In the genomic region with DNA sequence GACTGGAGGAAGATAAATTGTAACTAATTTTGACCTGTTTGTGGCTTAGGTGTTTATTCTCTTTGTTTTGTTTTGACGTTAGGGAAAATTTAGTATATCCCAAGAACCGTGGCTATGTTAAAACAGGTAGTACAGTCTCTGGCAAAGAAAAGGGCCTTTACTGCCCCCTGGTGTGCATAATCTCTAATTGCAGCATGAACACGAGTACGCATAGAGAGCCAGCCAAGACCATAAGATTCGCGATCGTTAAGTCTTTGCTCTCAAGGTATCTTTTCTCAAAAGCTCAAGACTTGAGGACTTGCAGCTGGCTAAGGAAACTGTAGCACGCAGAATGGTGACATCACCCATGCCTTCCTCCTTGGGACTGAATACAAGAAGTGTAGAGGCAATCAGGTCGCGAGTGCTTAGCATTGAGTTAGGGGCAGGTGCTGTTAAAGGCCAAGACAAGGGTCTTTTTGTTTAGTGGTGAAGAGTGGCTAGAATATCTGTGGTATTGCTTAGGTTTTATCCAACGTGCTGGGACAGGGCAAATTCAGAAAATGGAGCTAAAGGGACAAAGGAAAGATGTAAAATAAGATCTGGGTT, we compare ENCODE assay signal across 8 mouse cellular contexts. TPM values are rescaled to one million over a fixed set of nuclear protein-coding genes. Genes with fewer than 3 reads are reported as not detected.
A peak's percentile ranks its signal among the peaks of the same experiment; 100 is the strongest.
DNase-seq lines count a peak whose midpoint lies in the region; ATAC-seq and TF ChIP-seq lines count a peak whose summit lies in the region.

No protein-coding gene starts in this region.

- DNase-seq in 3T3-L1 (ENCODE audit: low read depth, low spot score): peak; percentile 83
- DNase-seq in adipocyte (ENCODE audit: low spot score): peak; percentile 78
- peak; percentile 83 for DNase-seq in embryo, embryonic 10.5 days (ENCODE audit: low spot score)
- DNase-seq in heart, adult 8-10 months (ENCODE audit: low spot score): peak; percentile 49
- DNase-seq in kidney, adult 18-20 months: peak; percentile 72
- peak; percentile 75 to 87 for DNase-seq in left cerebral cortex, postnatal 25 days (ENCODE audit: low spot score in 2 of 2)
- peak; percentile 94 for DNase-seq in midbrain, embryonic 11.5 days (ENCODE audit: low spot score, missing footprints)
- peak; percentile 28 to 53 for DNase-seq in spleen, adult 2 months (ENCODE audit: low read depth in 1 of 2, low spot score in 2 of 2)

- peak; percentile 21; the same call in 1 of the 2 replicates for TF ChIP-seq CTCF in spleen, adult 2 months (IDR thresholded peaks at IDR 0.05; ENCODE audit: extremely low read depth, insufficient read depth, insufficient read length, insufficient replicate concordance)

- no peaks in the 10 kb centered on the region for H3K9me3 ChIP-seq in midbrain, embryonic 11.5 days (ENCODE audit: control insufficient read depth, low read length)

- no peak for TF ChIP-seq POLR2A in spleen, adult 2 months (IDR thresholded peaks at IDR 0.05; ENCODE audit: low read depth, low read length)

- no peak overlapping the region for H3K9ac ChIP-seq in midbrain, embryonic 11.5 days (ENCODE audit: low read length)

- H3K4me3 ChIP-seq in midbrain, embryonic 11.5 days (ENCODE audit: low read depth, low read length): no peak overlapping the region
- no peak overlapping the region for H3K4me3 ChIP-seq in spleen, adult 2 months (ENCODE audit: extremely low read depth, insufficient read depth, insufficient read length)

- H3K4me2 ChIP-seq in midbrain, embryonic 11.5 days: no peak overlapping the region

- H3K27ac ChIP-seq in midbrain, embryonic 11.5 days (ENCODE audit: low read depth, low read length): no peak overlapping the region
- H3K27ac ChIP-seq in spleen, adult 2 months (ENCODE audit: insufficient read depth, low read length): no peak overlapping the region

- WGBS in midbrain, embryonic 11.5 days: 34% methylated on average over 11 of the region's 11 CpGs
- 23% methylated on average over 11 of the region's 11 CpGs for WGBS in spleen, adult 2 months

- no peaks in the 10 kb centered on the region for H3K4me1 ChIP-seq in midbrain, embryonic 11.5 days (ENCODE audit: control insufficient read depth, insufficient read depth, low read length)
- no peaks in the 10 kb centered on the region for H3K4me1 ChIP-seq in spleen, adult 2 months (ENCODE audit: control insufficient read depth, insufficient read depth, insufficient read length)

- intact Hi-C loops in left cerebral cortex, postnatal 25 days (cut with DNase I): loop anchor here (2.0 to 5.0 kb wide), 4 partner anchors 40 to 90 kb away; no protein-coding TSS in a partner anchor

- ATAC-seq in midbrain, embryonic 11.5 days (ENCODE audit: low FRiP score): peak; percentile 64; the same call in 1 of the 2 replicates

- H3K36me3 ChIP-seq in midbrain, embryonic 11.5 days (ENCODE audit: control insufficient read depth, insufficient read depth, low read length): no peaks in the 10 kb centered on the region
- no peaks in the 10 kb centered on the region for H3K36me3 ChIP-seq in spleen, adult 2 months (ENCODE audit: control insufficient read depth, insufficient read depth, low read length)

- H3K27me3 ChIP-seq in midbrain, embryonic 11.5 days (ENCODE audit: control insufficient read depth, insufficient read depth, low read length): no peaks in the 10 kb centered on the region
- no peaks in the 10 kb centered on the region for H3K27me3 ChIP-seq in spleen, adult 2 months (ENCODE audit: control insufficient read depth, insufficient read depth, low read length)

RNA-seq across cellular contexts. Expression of a gene that starts 35.8 kb away (rescaled TPM):
- total RNA-seq in heart, adult 8-10 months (2022): 100 to 1,000 TPM; 324 to 390 (median 370) TPM
- total RNA-seq in left cerebral cortex, postnatal 25 days (2021): 100 to 1,000 TPM; 321 to 335 TPM
- polyA plus RNA-seq in midbrain, embryonic 11.5 days (2014; fragmentation: Nextera tagmentation; extraction: Ambion mirVana): 389 and 403 TPM in 2 replicates
- polyA plus RNA-seq in spleen, adult 2 months (2012; rRNA removed): 28.4 and 29.0 TPM in 2 replicates

Comparison
In these comparisons a context has a peak if more than half of its experiments do, and no peak if none do; other contexts are left out.
1. DNase-seq: peak in every context shown above with its lines; median percentile 94 in midbrain, embryonic 11.5 days; 83 in 3T3-L1; 83 in embryo, embryonic 10.5 days; 81 in left cerebral cortex, postnatal 25 days; 78 in adipocyte; 72 in kidney, adult 18-20 months; 49 in heart, adult 8-10 months; 40 in spleen, adult 2 months.